Mouse (Mus musculus) mesoderm, embryonic 11.5 days (tissue): ENCODE data around the gene Glis1.
A peak's percentile ranks its signal among the peaks of the same experiment; 100 is the strongest.

Experiments
- DNase-seq: peaks from one replicate; pipeline ENCODE4 v3.0.0-alpha.2; 2012; ENCODE audit warnings: low read depth, low spot score

The Glis1 gene

DNA sequence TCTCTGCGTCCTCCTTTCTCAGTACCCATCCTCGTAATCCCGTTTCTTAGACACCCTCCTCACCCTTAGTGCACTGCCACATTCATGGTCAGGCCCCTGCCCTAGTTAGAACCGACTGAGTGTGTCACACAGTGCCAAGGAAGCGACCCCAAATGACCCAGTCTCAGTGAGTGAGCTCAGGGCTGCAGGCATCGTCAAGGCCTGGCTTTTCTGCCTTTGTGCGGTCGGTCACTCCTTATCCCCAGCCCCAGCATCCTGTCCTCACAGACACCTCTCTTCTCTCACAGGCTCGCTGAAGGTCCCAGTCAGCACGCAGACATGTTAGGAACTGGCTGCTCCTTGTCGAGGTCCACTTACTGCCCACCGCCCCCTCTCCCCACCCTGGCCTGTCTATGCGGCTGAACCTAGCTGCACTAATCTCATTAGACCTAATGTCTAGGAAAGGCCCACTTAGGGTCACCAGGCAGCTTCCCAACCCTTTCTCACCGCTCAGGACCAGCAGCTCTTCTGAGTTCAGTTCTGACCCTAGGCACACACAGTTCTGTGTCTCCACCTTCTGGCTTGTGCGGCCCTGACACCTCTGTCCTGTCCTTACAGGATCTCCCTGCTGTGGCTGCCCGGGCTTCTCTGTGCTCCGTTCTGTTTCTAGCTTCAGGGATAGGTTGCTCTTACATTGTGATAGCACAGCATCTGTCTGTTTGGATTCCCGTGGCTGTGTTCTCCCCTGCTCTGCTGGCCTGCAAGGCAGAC is 18.1 kb downstream of the Glis1 start:
- no peak for DNase-seq

DNA sequence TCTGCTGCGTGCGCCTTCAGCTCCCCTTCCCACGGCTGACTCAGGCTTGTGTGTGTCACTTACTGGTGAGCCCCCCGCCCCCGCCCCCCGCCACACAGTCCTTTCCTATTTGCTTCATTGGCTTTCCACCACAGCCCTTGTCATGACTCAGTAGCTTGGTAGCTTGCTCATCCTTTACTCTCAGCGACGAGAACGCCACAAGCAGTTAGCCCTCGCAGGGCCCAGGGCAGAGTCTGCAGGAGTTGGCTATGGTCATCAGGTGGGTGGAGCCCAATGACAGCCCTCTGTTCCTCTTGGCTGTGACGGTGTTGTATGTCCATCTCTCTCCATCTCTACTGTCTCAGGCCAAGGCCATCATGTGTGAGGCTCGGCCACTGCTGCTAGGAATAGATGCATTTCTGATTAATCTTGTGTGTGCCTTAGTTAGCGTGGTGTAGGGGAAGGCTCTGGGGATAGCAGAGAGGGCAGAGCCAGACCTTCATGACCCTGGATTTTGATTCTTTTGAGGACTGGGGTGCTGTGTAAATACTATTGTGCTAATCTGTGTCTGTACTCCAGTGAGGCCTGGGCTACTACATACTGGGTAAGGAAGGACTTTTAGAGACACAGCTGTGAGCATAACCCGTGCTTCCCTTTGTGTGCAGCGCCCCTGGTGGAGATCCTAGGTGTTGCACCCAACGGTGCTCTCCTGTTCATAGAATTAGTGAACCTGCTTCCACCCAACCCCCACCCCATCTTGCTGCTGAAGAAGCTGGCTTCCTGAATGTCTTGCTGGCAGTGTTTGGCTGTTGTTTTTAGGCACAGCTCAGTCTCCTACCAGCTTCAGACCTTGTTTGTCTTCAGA is 19.0 kb downstream of the Glis1 start:
- DNase-seq, result peak; percentile 92

GRCm38 (mm10) chr4:107457602-107458001 is 23.2 kb downstream of the Glis1 start:
- peak; percentile 39 for DNase-seq

DNA sequence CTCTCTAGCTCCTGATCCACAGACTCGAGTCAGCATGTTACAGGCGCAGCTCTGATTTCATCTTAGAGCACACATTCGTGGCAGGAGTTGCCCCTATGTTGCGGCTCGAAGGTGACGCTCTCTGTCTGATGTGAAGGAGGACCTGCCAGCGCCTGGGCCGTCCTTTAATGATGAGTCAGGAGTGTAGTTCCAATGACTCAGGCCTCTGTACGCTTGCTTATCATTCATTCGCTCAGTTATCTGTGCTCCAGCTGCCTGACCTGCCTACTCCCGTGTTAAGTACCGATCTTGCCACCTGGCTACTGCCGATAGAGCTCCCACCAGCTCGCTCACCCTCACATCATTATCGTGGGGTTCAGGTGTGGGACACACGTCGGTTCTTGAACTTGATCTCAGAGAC is 24.5 kb downstream of the Glis1 start:
- no peak for DNase-seq

- no peak for DNase-seq
These were observed 25.1 kb downstream of the Glis1 start for GRCm38 (mm10) chr4:107459461-107459860.

GRCm38 (mm10) chr4:107460468-107460867 is 26.1 kb downstream of the Glis1 start:
- peak; percentile 74 for DNase-seq

GRCm38 (mm10) chr4:107467831-107468230 is 33.4 kb downstream of the Glis1 start:
- DNase-seq, result no peak

DNA sequence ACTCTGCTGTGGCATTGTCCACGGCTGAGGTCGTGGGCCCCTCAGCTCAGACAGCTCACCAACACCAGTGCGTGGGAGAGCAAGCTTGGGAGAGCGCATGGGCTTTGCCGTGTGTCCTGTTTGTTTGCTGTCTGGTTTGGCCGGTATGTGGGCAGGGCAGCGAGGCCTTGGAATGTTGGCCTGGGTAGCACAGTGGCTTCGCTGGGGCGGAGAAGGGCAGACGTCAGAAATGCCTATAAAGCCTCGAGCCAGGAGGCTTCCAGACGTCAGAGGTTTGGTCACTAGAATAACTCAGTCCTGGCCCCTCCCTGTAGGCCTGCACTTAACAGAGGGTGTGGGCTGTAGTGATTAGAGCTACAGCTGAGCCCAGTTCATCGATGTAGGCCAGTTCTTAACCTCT is 33.9 kb downstream of the Glis1 start:
- peak; percentile 30 for DNase-seq

GRCm38 (mm10) chr4:107468768-107469167 is 34.4 kb downstream of the Glis1 start:
- DNase-seq, result no peak

DNA sequence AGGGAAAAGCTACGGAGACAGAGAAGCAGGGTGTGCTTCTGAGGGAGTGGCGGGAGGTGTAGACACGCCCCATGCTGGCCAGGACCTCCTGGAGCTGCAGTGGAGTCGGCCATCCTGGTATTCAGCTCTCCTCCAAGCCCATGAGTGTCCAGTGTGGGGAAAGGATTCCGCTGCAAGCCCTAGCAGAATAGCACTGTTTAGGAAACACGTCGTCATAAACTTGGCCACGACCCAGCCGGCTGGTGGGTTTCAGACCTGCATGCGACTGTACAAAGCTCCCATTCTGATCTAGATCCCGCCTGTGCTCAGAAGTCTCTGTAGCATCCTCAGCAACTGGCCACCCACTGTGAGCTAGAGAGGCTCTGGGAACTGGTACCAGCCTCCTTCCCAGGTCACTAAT is 41.9 kb downstream of the Glis1 start:
- no peak for DNase-seq

DNA sequence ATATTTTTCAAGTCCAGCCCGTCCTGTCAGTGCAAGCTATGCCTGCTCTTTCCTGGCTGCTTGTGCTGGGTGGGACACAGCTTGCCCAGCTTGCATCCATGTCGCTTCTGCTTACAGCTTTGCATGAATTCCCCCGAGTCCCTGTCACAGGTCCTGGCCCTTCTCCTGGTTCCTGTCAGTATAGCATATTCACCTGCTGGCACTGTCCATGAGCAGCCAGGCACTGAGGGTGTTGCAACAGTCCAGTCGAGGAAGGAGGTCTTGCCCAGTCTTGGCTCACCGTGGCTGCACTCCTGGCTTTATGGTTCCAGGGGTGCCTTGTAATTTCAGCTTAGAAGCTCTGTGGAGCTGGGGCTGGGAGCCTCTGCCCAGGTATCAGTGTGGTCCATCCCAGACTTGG is 44.6 kb downstream of the Glis1 start:
- DNase-seq, result no peak

- no peak for DNase-seq
These were observed 48.1 kb downstream of the Glis1 start for GRCm38 (mm10) chr4:107482541-107482940.

DNA sequence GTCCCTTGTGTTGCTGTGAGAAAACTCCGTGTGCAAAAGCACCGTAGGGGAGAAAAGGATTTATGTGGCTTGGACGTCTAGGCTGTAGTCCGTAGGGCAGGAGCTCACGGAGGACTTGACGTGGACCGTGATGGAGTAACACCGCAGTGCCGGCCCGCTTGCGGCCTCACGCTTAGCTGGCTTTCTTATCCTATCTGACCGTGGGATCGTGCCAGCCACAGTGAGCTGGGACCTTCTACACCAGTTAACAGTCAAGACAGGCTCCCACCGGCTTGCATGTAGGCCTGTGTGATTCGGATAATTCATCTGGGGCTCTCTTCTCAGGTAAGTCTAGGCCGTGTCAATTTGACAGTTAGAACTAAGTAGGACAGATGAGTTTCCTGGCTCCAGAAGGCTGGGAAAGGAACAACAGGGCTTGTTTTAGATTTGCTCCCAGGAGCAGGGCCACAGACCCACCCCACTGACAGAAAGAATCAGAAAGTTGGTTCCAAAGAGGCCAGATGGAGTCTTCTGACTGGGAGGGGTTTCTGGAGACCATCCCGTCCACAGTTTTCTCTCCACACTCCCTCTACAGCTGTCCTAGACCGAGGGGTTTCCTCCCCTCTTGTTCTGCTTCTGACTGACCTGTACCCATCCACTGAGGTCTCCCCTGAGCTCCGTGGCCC is 49.3 kb downstream of the Glis1 start:
- DNase-seq, result no peak

DNA sequence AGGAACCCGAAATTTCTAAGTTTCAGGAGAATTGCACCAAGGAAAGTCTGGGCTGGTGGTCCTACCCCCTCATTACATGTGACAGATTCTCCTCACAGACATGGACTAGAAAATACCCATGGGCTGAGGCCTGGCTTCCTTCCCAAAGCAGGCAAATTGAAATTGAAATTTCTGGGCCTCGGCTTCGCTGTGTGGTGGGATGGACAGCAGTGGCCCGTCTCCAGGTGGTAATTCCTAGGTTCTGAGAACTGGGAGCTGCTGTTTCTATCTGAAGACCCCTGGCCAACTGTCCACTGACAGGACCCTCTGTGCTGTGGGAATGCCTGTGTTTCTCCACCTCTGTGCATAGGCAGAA is 49.8 kb downstream of the Glis1 start:
- DNase-seq, result no peak

GRCm38 (mm10) chr4:107485903-107486302 is 51.5 kb downstream of the Glis1 start:
- DNase-seq, result no peak

GRCm38 (mm10) chr4:107489121-107489840 is 54.9 kb downstream of the Glis1 start:
- DNase-seq, result no peak

DNA sequence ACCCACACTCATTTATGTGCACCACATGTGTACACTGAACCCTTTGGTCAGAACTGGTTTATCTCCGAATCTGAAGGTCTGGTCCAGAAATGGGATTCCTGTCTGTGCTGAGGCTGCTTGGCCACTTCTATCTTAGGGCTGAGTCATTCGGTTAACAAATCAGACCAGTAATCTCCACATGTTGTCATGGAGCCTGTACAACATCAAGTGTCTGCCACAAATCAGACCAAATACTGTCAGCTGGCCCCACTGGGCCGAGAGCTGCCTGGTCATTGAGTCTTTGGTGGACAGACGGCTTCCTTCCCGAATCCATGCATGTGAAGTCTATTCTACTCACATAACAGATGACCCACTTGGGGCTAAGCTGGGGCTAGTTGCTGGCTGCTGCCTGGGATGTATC is 58.6 kb downstream of the Glis1 start:
- peak; percentile 34 for DNase-seq

GRCm38 (mm10) chr4:107495751-107496430 is 61.5 kb downstream of the Glis1 start:
- no peak for DNase-seq

DNA sequence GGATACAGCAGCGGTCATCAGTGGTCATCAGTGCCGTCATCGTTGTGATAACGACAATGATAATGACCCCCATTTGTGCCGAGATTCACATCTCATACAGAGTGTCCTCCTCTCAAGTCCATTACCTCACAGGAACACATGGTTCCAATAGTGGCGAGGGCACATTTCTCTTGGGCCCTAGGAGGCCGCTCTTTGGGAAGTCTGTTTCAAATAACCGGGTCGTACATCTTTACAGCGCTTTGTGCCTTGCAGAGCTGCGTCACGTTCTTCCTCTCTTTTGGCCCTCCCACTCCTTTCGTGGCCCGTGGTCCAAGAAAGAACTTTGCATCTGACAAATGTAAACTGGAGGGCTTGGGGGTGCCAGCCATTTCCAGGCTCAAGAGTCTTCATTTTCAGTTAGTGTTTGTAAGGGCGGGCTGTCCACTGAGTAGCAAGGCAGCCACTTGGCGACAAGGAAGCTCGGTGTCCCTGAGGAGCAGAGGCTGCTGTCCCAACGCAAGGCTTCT is 63.1 kb downstream of the Glis1 start:
- DNase-seq, result peak; percentile 39

DNA sequence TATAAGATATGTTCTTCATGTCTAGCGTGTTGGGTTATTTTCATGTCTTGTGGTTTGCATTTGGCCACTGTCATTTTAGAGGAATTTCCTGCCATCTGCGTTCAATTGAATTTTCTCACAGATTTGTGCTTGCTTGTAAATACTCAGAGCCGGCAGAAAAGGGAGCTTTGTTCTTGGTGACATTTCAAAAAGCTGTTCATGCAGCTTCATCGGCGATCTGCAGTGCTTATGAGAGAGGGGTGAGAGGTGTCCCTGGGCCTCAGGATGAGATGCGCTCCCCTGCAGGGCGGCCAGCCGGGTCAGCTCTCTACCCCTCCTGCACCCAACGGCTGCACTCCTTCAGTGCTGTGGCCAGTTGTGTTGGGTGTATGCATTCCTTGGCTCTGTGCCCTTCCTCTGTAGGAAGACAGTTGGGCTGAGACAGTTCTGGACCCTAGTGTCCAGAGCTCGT is 68.2 kb downstream of the Glis1 start:
- DNase-seq, result peak; percentile 34

- no peak for DNase-seq
These were observed 80.6 kb downstream of the Glis1 start for GRCm38 (mm10) chr4:107514981-107515380.
